ENCODE assay signal across 19 mouse cellular contexts in the genomic region with DNA sequence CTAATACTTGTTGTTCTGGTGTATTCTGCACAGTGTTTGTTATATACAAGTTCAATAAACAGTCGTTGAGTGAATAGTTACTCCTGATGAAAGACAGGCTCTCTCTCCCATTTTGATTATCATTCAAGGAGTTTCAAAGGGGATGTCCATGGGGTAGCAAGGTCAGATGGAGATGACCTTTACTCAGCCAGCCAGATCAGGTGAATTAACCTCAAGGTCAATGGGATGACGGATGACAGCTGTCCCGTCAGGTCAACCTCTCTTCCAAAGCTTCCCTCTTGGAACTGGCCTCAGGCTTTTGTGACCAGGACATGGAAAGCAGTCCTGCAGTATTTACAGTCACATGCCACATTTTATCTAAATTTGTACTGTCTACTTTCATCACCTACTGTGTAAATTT.
A peak's percentile ranks its signal among the peaks of the same experiment; 100 is the strongest.
DNase-seq lines count a peak whose midpoint lies in the region; ATAC-seq lines count a peak whose summit lies in the region.
"Had no signal": no experiment of that assay in that cellular context is flagged by ENCODE, and none has a peak within 500 bp of the region (broad histone marks: within the 10 kb centered on the region; RNA-seq: fewer than 3 reads in every experiment).

No protein-coding gene starts in this region.

- no peak overlapping the region for H3K4me3 ChIP-seq in kidney, embryonic 14.5 days (ENCODE audit: low read length)
- no peak overlapping the region for H3K4me3 ChIP-seq in midbrain, embryonic 11.5 days (ENCODE audit: low read depth, low read length)
- H3K4me3 ChIP-seq in midbrain, embryonic 14.5 days (replicated peaks; ENCODE audit: low read depth, low read length) = no peak overlapping the region
- H3K4me3 ChIP-seq: embryonic facial prominence, embryonic 15.5 days; erythroblast, embryonic 14.5 days; forebrain, embryonic 10.5 days; gastrocnemius, adult 2 months; heart, embryonic 12.5 days; hindbrain, embryonic 13.5 days had no signal

- no peaks in the 10 kb centered on the region for H3K9me3 ChIP-seq in kidney, embryonic 14.5 days (ENCODE audit: control insufficient read depth, low read length)
- H3K9me3 ChIP-seq in midbrain, embryonic 11.5 days (ENCODE audit: control insufficient read depth, low read length) = no peaks in the 10 kb centered on the region
- H3K9me3 ChIP-seq in midbrain, embryonic 14.5 days (ENCODE audit: control insufficient read depth, low read length) = no peaks in the 10 kb centered on the region
- H3K9me3 ChIP-seq: embryonic facial prominence, embryonic 15.5 days; forebrain, embryonic 10.5 days; heart, embryonic 12.5 days; hindbrain, embryonic 13.5 days had no signal

- WGBS in kidney, embryonic 14.5 days = 38% methylated on average over 3 of the region's 3 CpGs
- 29% methylated on average over 3 of the region's 3 CpGs for WGBS in midbrain, embryonic 11.5 days
- WGBS in midbrain, embryonic 14.5 days = 48% methylated on average over 3 of the region's 3 CpGs

- no peaks in the 10 kb centered on the region for H3K4me1 ChIP-seq in kidney, embryonic 14.5 days (ENCODE audit: control insufficient read depth, insufficient read depth, low read length)
- no peaks in the 10 kb centered on the region; the same call in 1 of the 2 replicates for H3K4me1 ChIP-seq in midbrain, embryonic 11.5 days (ENCODE audit: control insufficient read depth, insufficient read depth, low read length)
- H3K4me1 ChIP-seq in midbrain, embryonic 14.5 days (ENCODE audit: control insufficient read depth, insufficient read depth, low read length) = no peaks in the 10 kb centered on the region
- H3K4me1 ChIP-seq: embryonic facial prominence, embryonic 15.5 days; heart, embryonic 12.5 days; hindbrain, embryonic 13.5 days had no signal

- no peak overlapping the region for H3K4me2 ChIP-seq in kidney, embryonic 14.5 days (replicated peaks; ENCODE audit: low read depth, low read length)
- no peak overlapping the region for H3K4me2 ChIP-seq in midbrain, embryonic 11.5 days
- H3K4me2 ChIP-seq in midbrain, embryonic 14.5 days (ENCODE audit: low read length) = no peak overlapping the region
- H3K4me2 ChIP-seq: embryonic facial prominence, embryonic 15.5 days; heart, embryonic 12.5 days; hindbrain, embryonic 13.5 days had no signal

- H3K27me3 ChIP-seq in kidney, embryonic 14.5 days (ENCODE audit: control insufficient read depth, insufficient read depth, low read length) = no peaks in the 10 kb centered on the region
- no peaks in the 10 kb centered on the region for H3K27me3 ChIP-seq in midbrain, embryonic 11.5 days (ENCODE audit: control insufficient read depth, insufficient read depth, low read length)
- no peaks in the 10 kb centered on the region for H3K27me3 ChIP-seq in midbrain, embryonic 14.5 days (ENCODE audit: control insufficient read depth, insufficient read depth, low read length)
- H3K27me3 ChIP-seq: embryonic facial prominence, embryonic 15.5 days; heart, embryonic 12.5 days; hindbrain, embryonic 13.5 days had no signal

- ATAC-seq in kidney, embryonic 14.5 days (ENCODE audit: low FRiP score, low TSS enrichment) = peak; percentile 22; the same call in 1 of the 2 replicates
- peak; percentile 24; the same call in 1 of the 2 replicates for ATAC-seq in midbrain, embryonic 11.5 days (ENCODE audit: low FRiP score)
- ATAC-seq in midbrain, embryonic 14.5 days (ENCODE audit: low FRiP score, low TSS enrichment) = no peak
- ATAC-seq: forebrain, embryonic 14.5 days had no signal

- no peak overlapping the region for H3K9ac ChIP-seq in kidney, embryonic 14.5 days (ENCODE audit: low read depth, low read length)
- no peak overlapping the region for H3K9ac ChIP-seq in midbrain, embryonic 11.5 days (ENCODE audit: low read length)
- no peak overlapping the region for H3K9ac ChIP-seq in midbrain, embryonic 14.5 days (replicated peaks; ENCODE audit: low read length)
- H3K9ac ChIP-seq: embryonic facial prominence, embryonic 15.5 days; heart, embryonic 12.5 days; hindbrain, embryonic 13.5 days had no signal

- no peaks in the 10 kb centered on the region for H3K36me3 ChIP-seq in kidney, embryonic 14.5 days (ENCODE audit: control insufficient read depth, insufficient read depth, low read length)
- H3K36me3 ChIP-seq in midbrain, embryonic 11.5 days (ENCODE audit: control insufficient read depth, insufficient read depth, low read length) = no peaks in the 10 kb centered on the region
- H3K36me3 ChIP-seq in midbrain, embryonic 14.5 days (ENCODE audit: control insufficient read depth, insufficient read depth, low read length) = no peaks in the 10 kb centered on the region
- H3K36me3 ChIP-seq: embryonic facial prominence, embryonic 15.5 days; forebrain, embryonic 10.5 days; G1E; heart, embryonic 12.5 days; hindbrain, embryonic 13.5 days had no signal

- no peak overlapping the region for H3K27ac ChIP-seq in kidney, embryonic 14.5 days (ENCODE audit: low read depth, low read length)
- H3K27ac ChIP-seq in midbrain, embryonic 11.5 days (ENCODE audit: low read depth, low read length) = no peak overlapping the region
- H3K27ac ChIP-seq in midbrain, embryonic 14.5 days (replicated peaks; ENCODE audit: low read depth, low read length) = no peak overlapping the region
- H3K27ac ChIP-seq: embryonic facial prominence, embryonic 15.5 days; forebrain, embryonic 10.5 days; gastrocnemius, adult 2 months; hindbrain, embryonic 13.5 days had no signal

- no peak for DNase-seq in kidney, postnatal 36 days
- DNase-seq in midbrain, embryonic 11.5 days (ENCODE audit: low spot score, missing footprints) = no peak
- no peak for DNase-seq in midbrain, embryonic 14.5 days
- peak; percentile 57 for DNase-seq in embryo, embryonic 9.5 days (ENCODE audit: extremely low spot score)
- no peak for DNase-seq in adrenal gland, postnatal 36 days
- DNase-seq: adrenal gland, adult 8-10 months; cerebellum, adult 11 months; cerebellum, adult 8-10 months; cerebellum, postnatal 14 days; gastrocnemius, adult 2 months; gastrocnemius, postnatal 25 days had no signal
